Mouse (Mus musculus): ENCODE measurements around the gene Hsf5.

- TF ChIP-seq POLR2A (IDR thresholded peaks at IDR 0.05; ENCODE audit: insufficient read depth, low read depth, low read length) (no peak), EP300 (IDR thresholded peaks at IDR 0.05; ENCODE audit: insufficient read depth, low read depth, low read length) (no peak)
Measured at GRCm38 (mm10) chr11:87662822-87663221, 45.9 kb downstream of the Hsf5 start.
